Mouse (Mus musculus) kidney, postnatal 10 days (tissue): ENCODE results near the gene Tmem41b.
"Not testable (repeated sequence)": the region's sequence is repeated elsewhere in the genome, so short reads cannot be mapped to it uniquely, and the experiment has no call there.

Source experiments
- DNase-seq: peaks from one replicate; pipeline ENCODE4 v3.0.0; 2021; ENCODE audit warnings: mixed read lengths

Gene Tmem41b

GRCm38 (mm10) chr7:109986775-109987174 is at the start of gene Tmem41b:
Gene Tmem41b, minus strand, starts transcription at chr7:109986929.
- not testable (repeated sequence) for DNase-seq

- DNase-seq = no peak
Measured at GRCm38 (mm10) chr7:110030342-110030741, 43.6 kb upstream of the Tmem41b start.

GRCm38 (mm10) chr7:110028826-110029225 is 42.1 kb upstream of the Tmem41b start:
- DNase-seq = no peak

GRCm38 (mm10) chr7:110026594-110026993 is 39.9 kb upstream of the Tmem41b start:
- DNase-seq = no peak

GRCm38 (mm10) chr7:110023553-110023952 is 36.8 kb upstream of the Tmem41b start:
- no peak for DNase-seq

GRCm38 (mm10) chr7:110018631-110019482 is 32.1 kb upstream of the Tmem41b start:
- DNase-seq = peak; percentile 80

DNA sequence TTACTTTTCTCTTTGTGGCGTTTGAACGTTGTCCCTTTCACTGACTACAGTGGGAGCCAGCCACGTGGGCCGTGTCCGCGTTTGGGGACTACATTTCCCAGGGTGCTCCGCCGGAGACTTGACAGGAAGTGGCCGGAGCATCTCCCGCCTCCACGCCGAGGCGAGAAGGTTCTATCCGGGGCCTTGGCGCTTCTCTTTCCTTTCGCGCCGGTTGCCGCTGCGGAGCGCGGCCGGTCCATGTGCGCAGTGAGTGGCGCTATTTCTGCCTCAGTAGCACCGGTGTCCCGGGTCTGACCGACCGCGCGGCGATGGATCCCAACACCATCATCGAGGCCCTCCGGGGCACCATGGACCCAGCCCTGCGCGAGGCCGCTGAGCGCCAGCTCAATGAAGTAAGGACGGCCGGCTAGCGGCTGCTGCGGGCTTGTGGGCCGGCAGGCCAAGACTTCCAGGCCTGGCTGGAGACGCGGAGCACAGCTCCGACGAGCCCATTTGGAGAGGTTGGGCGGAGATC is 31.4 kb upstream of the Tmem41b start, which contains the start of gene Ipo7:
TSS of gene Ipo7 (plus strand) at position 158 of the 514 bp plus-strand sequence.
- peak; percentile 96 for DNase-seq

DNA sequence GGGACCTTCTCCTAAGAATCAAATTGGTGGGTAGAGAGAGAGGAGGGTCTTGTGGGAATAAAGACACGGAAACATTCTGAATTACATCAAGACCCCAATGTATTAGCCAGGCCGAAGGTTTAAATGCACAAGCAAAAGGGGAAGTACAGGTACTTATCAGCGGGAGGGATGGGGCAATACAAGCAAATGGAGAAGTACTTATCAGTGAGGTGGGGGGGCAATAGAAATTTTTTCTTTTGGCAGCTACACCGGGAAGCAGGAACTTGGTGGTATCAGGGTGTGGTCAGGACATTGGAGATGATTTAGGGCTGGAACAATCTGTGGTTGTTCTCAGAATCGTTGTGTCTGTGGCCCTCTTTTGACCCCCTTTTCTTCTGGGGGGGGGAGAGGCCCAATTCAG is 27.5 kb upstream of the Tmem41b start:
- no peak for DNase-seq

GRCm38 (mm10) chr7:110011417-110011816 is 24.7 kb upstream of the Tmem41b start:
- no peak for DNase-seq

DNA sequence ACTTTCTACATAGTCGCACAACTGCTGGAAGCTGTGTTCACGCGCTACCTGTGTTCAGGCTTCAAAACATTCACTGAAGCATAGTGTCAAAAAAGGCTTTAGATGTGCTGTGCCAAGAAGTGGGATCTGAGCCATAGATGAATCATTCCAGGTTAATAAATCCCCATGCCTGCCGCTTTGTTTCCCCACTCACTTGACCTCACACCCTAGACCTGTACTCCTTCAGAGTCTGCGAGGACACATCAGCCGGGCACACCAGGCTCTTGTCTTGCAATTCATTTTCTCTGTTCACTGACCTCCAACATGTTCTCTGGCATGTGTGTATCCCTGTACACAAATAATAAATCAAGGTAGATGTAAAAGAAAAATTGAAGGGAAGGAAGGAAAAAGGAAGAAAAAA is 22.4 kb upstream of the Tmem41b start:
- DNase-seq = no peak

DNA sequence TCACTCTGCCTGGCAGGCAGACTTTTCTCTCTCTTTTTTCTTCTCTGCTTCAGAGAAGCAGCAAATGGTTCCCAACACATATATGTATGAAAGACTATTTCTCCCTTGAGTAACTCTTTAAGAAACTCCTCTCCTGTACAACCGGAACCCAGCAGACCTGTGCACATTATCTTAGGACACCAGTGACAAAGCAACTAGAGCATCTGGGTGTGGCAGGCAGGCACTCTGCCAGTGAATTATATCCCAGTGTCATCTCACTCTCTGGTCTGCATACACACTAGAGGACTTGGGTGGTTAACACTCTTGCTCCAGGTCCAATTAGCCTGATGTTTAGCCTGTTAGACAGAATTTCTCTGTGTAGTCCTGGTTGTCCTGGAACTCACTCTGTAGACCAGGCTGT is 21.8 kb upstream of the Tmem41b start:
- DNase-seq = no peak

DNA sequence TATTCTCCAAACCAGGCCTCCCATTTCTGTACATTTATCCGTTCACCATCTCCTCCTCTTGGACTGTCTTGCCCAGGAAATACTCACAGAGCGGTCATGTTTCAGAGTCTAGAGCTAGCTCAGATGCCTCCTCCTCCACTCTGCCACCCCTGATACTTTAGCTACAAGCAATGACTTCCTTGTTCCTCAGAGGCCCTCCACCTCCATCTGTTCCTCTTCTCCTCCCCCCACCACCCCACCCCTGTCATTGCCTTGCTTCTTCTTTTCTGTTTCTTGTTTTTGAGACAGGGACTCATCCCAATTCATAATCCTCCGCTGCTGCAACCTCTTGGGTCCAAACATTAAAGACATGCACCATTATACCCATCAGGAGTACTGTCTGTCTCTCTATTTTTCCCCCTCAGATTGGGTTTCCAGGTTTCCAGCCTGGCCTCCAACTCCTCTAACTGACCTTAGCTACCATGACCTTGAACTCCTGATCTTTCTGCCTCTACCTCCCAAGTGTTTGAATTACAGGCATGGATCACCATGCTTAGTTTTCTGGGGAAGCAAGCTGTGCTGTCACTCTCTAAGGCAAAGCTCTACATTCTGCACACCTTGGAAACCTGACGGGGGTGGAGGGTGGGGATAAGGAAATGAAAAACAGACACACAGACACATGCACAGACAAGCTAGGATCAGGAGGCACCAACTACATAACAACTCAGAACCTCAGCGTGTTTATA is 19.9 kb upstream of the Tmem41b start:
- DNase-seq = no peak

DNA sequence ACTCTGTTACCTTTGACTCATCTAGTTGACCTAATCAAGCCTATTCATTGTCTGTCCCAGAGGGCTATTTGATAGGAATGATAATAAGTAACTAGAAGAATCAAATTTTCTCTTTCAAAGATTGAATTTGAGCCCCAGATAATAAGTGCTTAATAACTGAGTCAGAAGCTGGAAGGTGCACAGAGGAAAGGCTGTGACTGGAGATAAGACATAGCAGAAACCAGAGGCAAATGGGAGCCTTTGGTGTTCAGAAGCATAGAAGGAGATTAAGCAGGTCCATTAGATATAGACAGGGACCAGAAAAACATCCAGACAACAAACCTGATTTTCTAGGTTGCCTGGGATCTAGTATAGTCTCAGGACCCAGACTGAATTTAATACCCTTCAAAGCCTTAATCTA is 19.2 kb upstream of the Tmem41b start:
- DNase-seq = no peak

DNA sequence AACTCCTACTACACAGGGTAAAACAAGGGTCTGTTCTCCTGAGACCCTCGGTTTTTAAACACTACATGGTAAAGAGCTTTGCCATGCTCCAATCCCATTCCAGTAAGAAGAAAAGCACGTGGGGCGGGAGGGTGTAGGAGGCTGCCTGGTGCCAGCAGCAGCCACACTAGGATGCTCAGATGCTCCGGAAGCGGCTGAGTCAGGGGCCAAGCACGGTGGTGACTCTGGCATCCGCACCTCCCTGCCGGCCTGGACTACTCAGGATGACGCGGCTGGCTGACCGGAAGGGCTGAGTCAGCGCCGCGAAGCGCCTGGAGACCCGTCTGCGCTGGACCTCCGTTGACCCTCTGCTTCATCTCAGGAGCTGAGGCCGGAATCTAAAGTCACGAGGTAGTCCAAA is 16.2 kb upstream of the Tmem41b start:
- DNase-seq = peak; percentile 84

- no peak for DNase-seq
Measured at GRCm38 (mm10) chr7:110002092-110002491, 15.4 kb upstream of the Tmem41b start.

- no peak for DNase-seq
Measured at GRCm38 (mm10) chr7:109998388-109998787, 11.7 kb upstream of the Tmem41b start.

GRCm38 (mm10) chr7:109993157-109993959 is 6.6 kb upstream of the Tmem41b start:
- DNase-seq = peak; percentile 55

- DNase-seq = no peak
Measured at GRCm38 (mm10) chr7:109991286-109991685, 4.6 kb upstream of the Tmem41b start.

GRCm38 (mm10) chr7:109986133-109986669 is 528 bp downstream of the Tmem41b start:
- peak; percentile 100 for DNase-seq

GRCm38 (mm10) chr7:109985661-109986132 is 1.0 kb downstream of the Tmem41b start:
- DNase-seq = no peak

DNA sequence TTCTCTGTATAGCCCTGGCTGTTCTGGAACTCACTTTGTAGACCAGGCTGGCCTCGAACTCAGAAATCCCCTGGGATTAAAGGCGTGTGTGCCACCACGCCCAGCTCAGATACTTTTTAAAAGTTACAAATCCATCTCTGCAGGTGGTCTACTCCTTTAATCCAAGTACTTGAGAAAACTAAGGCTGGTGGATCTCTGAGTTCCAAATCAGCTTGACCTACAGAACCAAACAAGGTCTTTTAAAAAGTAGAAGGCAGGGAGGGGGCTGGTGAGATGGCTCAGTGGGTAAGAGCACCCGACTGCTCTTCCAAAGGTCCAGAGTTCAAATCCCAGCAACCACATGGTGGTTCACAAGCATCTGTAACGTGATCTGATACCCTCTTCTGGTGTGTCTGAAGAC is 2.1 kb downstream of the Tmem41b start:
- DNase-seq = not testable (repeated sequence)

DNA sequence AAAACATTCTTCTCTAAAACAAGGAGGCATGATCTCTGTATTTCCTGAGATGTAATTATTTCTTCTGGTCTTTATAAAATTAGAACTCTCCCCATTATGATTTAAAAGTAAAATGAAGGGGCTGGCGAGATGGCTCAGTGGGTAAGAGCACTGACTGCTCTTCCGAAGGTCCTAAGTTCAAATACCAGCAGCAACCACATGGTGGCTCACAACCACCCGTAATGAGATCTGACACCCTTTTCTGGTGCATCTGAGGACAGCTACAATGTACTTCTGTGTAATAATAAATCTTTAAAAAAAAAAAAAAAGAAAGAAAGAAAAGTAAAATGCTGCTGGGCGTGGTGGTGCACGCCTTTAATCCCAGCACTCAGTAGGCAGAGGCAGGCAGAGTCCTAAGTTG is 9.6 kb downstream of the Tmem41b start:
- peak; percentile 49 for DNase-seq
